Mouse (Mus musculus): ENCODE measurements around the gene Pold2. TPM values are rescaled to one million over a fixed set of nuclear protein-coding genes. Genes with fewer than 3 reads are reported as not detected.

Gene Pold2
- polyA plus RNA-seq, 1 experiment from 2014 or later: 127 TPM

Other genes starting within 250 kb of the Pold2 start
- gene Mrps24, start 162.6 kb downstream of the Pold2 start, polyA plus RNA-seq (2016; fragmentation: Nextera tagmentation; extraction: Ambion mirVana): 168 and 177 TPM in 2 replicates
- 24.6 and 25.7 TPM in 2 replicates for gene Urgcp, start 115.9 kb downstream of the Pold2 start, polyA plus RNA-seq (2016; fragmentation: Nextera tagmentation; extraction: Ambion mirVana)
- gene Dbnl, start 89.8 kb downstream of the Pold2 start, polyA plus RNA-seq (2016; fragmentation: Nextera tagmentation; extraction: Ambion mirVana): 122 and 123 TPM in 2 replicates
- 36.5 and 39.0 TPM in 2 replicates for gene Pgam2, start 74.6 kb downstream of the Pold2 start, polyA plus RNA-seq (2016; fragmentation: Nextera tagmentation; extraction: Ambion mirVana)
- 9.0 and 10.0 TPM in 2 replicates for gene Polm, start 40.3 kb downstream of the Pold2 start, polyA plus RNA-seq (2016; fragmentation: Nextera tagmentation; extraction: Ambion mirVana)
- gene Aebp1, start 16.3 kb downstream of the Pold2 start, polyA plus RNA-seq (2016; fragmentation: Nextera tagmentation; extraction: Ambion mirVana): 12.5 and 15.2 TPM in 2 replicates
- gene Myl7, start 20.5 kb upstream of the Pold2 start, polyA plus RNA-seq (2016; fragmentation: Nextera tagmentation; extraction: Ambion mirVana): 1.3 and 2.4 TPM in 2 replicates
- gene Gck, start 71.8 kb upstream of the Pold2 start, polyA plus RNA-seq (2016; fragmentation: Nextera tagmentation; extraction: Ambion mirVana): 0.78 and 0.90 TPM in 2 replicates
- 52.8 and 57.9 TPM in 2 replicates for gene Ykt6, start 77.4 kb upstream of the Pold2 start, polyA plus RNA-seq (2016; fragmentation: Nextera tagmentation; extraction: Ambion mirVana)
- gene Camk2b, start 188.1 kb upstream of the Pold2 start, polyA plus RNA-seq (2016; fragmentation: Nextera tagmentation; extraction: Ambion mirVana): 0.74 and 0.91 TPM in 2 replicates

All from limb, embryonic 12.5 days (tissue).